Mouse (Mus musculus) forelimb bud, embryonic 11.5 days (tissue): ENCODE results near the gene Ext2.
A peak's percentile ranks its signal among the peaks of the same experiment; 100 is the strongest.

ENCODE experiments used
- DNase-seq: peaks from one replicate; pipeline ENCODE4 v3.0.0-alpha.2; 2012; ENCODE audit warnings: low read depth, low spot score

Ext2 gene

GRCm38 (mm10) chr2:93634609-93635008, 187.8 kb downstream of the Ext2 start:
- no peak for DNase-seq

- peak; percentile 77 for DNase-seq
Observed at GRCm38 (mm10) chr2:93624665-93625408, 197.5 kb downstream of the Ext2 start.

GRCm38 (mm10) chr2:93619208-93619849, 203.0 kb downstream of the Ext2 start:
- no peak for DNase-seq

GRCm38 (mm10) chr2:93618447-93619199, 203.7 kb downstream of the Ext2 start:
- DNase-seq: no peak

DNA sequence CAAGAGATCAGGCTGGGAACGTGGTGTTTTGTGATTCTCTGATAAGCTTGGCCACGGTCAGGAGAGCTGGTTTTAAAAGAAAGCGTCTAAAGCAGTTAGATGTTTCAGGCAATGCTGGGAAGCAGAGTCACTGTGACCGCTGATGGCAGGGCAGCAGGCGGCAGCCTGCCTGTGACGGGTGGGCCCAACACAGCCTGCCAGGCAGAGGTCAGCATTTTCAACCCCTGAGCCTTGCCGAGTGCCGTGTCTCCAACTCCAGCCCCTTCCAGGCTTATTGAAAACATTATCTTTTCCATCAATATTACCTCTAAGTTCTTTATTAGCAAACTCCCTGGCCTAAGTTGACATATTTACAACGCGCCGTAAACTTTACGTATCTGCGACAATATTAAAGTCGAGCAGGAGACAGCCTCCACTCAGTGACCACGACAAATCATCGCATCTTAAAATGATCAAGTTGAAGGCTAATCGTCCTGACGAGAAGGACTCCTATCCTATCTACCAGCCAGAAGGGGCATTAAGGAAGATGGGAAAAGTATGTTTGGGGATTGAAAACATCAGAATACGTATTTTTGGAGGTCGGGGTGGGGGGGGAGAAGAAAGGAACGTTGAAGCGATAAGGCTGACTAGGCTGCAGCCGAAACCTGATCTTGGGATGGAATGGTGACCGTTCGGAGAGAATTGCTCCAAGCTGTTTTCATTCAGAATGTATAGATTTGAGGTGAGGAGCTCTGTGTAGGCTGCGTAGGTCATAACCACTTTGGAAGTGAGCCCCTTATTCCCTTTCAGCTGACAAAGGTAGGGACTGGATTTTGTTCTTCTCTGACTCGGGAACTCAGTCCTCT, 206.3 kb downstream of the Ext2 start:
- peak; percentile 71 for DNase-seq

- no peak for DNase-seq
Observed at GRCm38 (mm10) chr2:93613020-93613419, 209.3 kb downstream of the Ext2 start.
